Mouse (Mus musculus): Measurements from ENCODE around the gene Gm10985. TPM values are rescaled to one million over a fixed set of nuclear protein-coding genes. Genes with fewer than 3 reads are reported as not detected.

Gene Gm10985
- polyA plus RNA-seq (2014; fragmentation: Nextera tagmentation; extraction: Ambion mirVana), result not detected in 2 replicates

- H3K4me3 ChIP-seq (ENCODE audit: low read depth, low read length), result no peak within 1 kb of the TSS
- WGBS, result 68% methylated on average over 2 of the region's 2 CpGs
- no peak within 1 kb of the TSS for H3K9ac ChIP-seq (replicated peaks; ENCODE audit: low read depth, low read length)
- H3K9me3 ChIP-seq (ENCODE audit: control insufficient read depth, low read depth, low read length), result no peaks in the 10 kb centered on the region
- no peaks in the 10 kb centered on the region for H3K36me3 ChIP-seq (ENCODE audit: control insufficient read depth, insufficient read depth, low read length)
- no peaks in the 10 kb centered on the region for H3K27me3 ChIP-seq (ENCODE audit: control insufficient read depth, insufficient read depth, low read length)
- no peak within 1 kb of the TSS for H3K27ac ChIP-seq (ENCODE audit: low read length)
- no peak for ATAC-seq (ENCODE audit: insufficient number of reproducible peaks, insufficient read depth, low FRiP score, low read depth)
- no peaks in the 10 kb centered on the region for H3K4me1 ChIP-seq (ENCODE audit: control insufficient read depth, insufficient read depth, low read length)
- no peak within 1 kb of the TSS for H3K4me2 ChIP-seq (replicated peaks; ENCODE audit: low read depth, low read length)
These were observed at the start of gene Gm10985 for GRCm38 (mm10) chr3:53844786-53845185. Gm10985 (plus strand) TSS chr3:53845086.

DNA sequence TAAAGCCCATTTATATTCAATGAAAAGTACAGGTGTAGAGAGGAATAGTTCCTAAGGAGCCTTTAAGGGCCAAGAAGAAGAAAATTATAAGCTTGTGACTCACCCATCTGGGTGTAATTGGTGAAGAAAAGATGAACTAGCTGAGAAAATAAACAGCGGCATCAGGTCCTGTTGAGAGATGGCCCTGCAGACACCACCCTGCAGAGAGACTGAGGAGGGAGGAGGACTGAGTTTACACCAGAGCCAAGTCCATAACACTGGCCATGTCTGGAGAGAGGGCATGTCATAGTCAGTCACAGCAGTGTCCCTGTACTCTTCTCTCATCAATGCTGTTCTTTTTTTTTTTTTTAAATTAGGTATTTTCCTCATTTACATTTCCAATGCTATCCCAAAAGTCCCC is 48.0 kb upstream of the Gm10985 start:
- Histone ChIP-seq H3K27ac (ENCODE audit: low read length) (no peak overlapping the region), H3K4me3 (ENCODE audit: low read depth, low read length) (no peak overlapping the region), H3K4me2 (replicated peaks; ENCODE audit: low read depth, low read length) (no peak overlapping the region), H3K27me3 (ENCODE audit: control insufficient read depth, insufficient read depth, low read length) (no peaks in the 10 kb centered on the region), H3K4me1 (ENCODE audit: control insufficient read depth, insufficient read depth, low read length) (no peaks in the 10 kb centered on the region), H3K36me3 (ENCODE audit: control insufficient read depth, insufficient read depth, low read length) (no peaks in the 10 kb centered on the region), H3K9ac (replicated peaks; ENCODE audit: low read depth, low read length) (no peak overlapping the region), H3K9me3 (ENCODE audit: control insufficient read depth, low read depth, low read length) (no peaks in the 10 kb centered on the region)
- WGBS, result 92% methylated on average over 1 of the region's 1 CpGs
- ATAC-seq (ENCODE audit: insufficient number of reproducible peaks, insufficient read depth, low FRiP score, low read depth), result no peak

DNA sequence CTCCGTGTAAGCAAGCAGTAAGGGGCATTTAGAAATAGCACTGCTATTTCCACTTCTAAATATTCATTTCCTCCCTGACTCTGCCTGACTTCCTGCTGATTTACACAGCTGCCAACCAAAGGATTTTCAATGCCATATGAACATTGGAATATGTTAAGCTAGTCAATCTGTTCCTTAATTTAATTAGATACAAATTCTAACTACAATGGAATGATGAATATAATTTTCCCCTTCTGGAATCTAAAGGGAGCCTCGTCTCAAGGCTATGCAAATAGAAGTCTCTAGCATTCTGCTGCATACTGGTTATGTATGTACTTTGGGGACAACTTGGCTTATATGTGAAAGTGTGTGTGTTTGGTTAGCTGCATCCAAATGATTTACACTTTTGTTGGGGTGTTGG is 45.2 kb upstream of the Gm10985 start:
- Histone ChIP-seq H3K27me3 (ENCODE audit: control insufficient read depth, insufficient read depth, low read length) (no peaks in the 10 kb centered on the region), H3K27ac (ENCODE audit: low read length) (no peak overlapping the region), H3K36me3 (ENCODE audit: control insufficient read depth, insufficient read depth, low read length) (no peaks in the 10 kb centered on the region), H3K4me1 (ENCODE audit: control insufficient read depth, insufficient read depth, low read length) (no peaks in the 10 kb centered on the region), H3K9me3 (ENCODE audit: control insufficient read depth, low read depth, low read length) (no peaks in the 10 kb centered on the region), H3K9ac (replicated peaks; ENCODE audit: low read depth, low read length) (no peak overlapping the region), H3K4me2 (replicated peaks; ENCODE audit: low read depth, low read length) (no peak overlapping the region), H3K4me3 (ENCODE audit: low read depth, low read length) (no peak overlapping the region)
- no peak for ATAC-seq (ENCODE audit: insufficient number of reproducible peaks, insufficient read depth, low FRiP score, low read depth)
- WGBS, result 68% methylated on average over 2 of the region's 2 CpGs

DNA sequence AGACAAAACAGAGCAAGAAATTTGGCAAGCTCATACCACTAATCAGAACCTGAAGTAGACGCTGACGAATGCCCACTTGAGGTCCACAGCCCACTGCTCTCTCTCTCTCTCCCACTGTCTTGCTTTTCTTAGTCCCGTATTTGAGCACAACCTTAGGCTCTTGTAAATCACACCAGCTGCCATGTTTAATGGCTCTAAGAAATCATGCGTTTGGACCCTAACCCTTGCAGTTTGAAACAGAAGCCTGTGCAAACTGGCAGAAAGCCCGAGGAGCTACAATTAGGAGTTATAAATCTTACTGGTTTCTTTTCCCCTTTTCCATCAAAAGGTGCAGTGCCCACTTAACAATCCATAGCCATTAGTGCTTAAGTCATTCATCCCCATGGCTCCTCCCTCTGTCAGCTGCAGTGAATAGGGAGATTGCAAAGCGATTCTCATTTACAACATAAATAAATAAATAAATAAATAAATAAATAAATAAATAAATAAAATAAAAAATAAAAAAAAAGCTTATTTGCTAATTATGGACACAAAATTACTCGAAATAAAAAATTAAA is 31.4 kb upstream of the Gm10985 start:
- Histone ChIP-seq H3K27ac (ENCODE audit: low read length) (no peak overlapping the region), H3K4me1 (ENCODE audit: control insufficient read depth, insufficient read depth, low read length) (no peaks in the 10 kb centered on the region), H3K36me3 (ENCODE audit: control insufficient read depth, insufficient read depth, low read length) (no peaks in the 10 kb centered on the region), H3K4me2 (replicated peaks; ENCODE audit: low read depth, low read length) (no peak overlapping the region), H3K9me3 (ENCODE audit: control insufficient read depth, low read depth, low read length) (no peaks in the 10 kb centered on the region), H3K4me3 (ENCODE audit: low read depth, low read length) (no peak overlapping the region), H3K9ac (replicated peaks; ENCODE audit: low read depth, low read length) (no peak overlapping the region), H3K27me3 (ENCODE audit: control insufficient read depth, insufficient read depth, low read length) (no peaks in the 10 kb centered on the region)
- WGBS, result 54% methylated on average over 7 of the region's 7 CpGs
- ATAC-seq (ENCODE audit: insufficient number of reproducible peaks, insufficient read depth, low FRiP score, low read depth), result no peak

- ATAC-seq (ENCODE audit: insufficient number of reproducible peaks, insufficient read depth, low FRiP score, low read depth), result no peak
- no peaks in the 10 kb centered on the region for H3K4me1 ChIP-seq (ENCODE audit: control insufficient read depth, insufficient read depth, low read length)
- no peaks in the 10 kb centered on the region for H3K27me3 ChIP-seq (ENCODE audit: control insufficient read depth, insufficient read depth, low read length)
- WGBS, result 72% methylated on average over 2 of the region's 2 CpGs
- no peaks in the 10 kb centered on the region for H3K9me3 ChIP-seq (ENCODE audit: control insufficient read depth, low read depth, low read length)
- H3K4me3 ChIP-seq (ENCODE audit: low read depth, low read length), result no peak overlapping the region
- H3K27ac ChIP-seq (ENCODE audit: low read length), result no peak overlapping the region
- H3K9ac ChIP-seq (replicated peaks; ENCODE audit: low read depth, low read length), result no peak overlapping the region
- H3K36me3 ChIP-seq (ENCODE audit: control insufficient read depth, insufficient read depth, low read length), result no peaks in the 10 kb centered on the region
- no peak overlapping the region for H3K4me2 ChIP-seq (replicated peaks; ENCODE audit: low read depth, low read length)
These were observed 10.6 kb upstream of the Gm10985 start for GRCm38 (mm10) chr3:53834238-53834637.

- H3K9ac ChIP-seq (replicated peaks; ENCODE audit: low read depth, low read length), result no peak overlapping the region
- H3K4me1 ChIP-seq (ENCODE audit: control insufficient read depth, insufficient read depth, low read length), result no peaks in the 10 kb centered on the region
- no peak overlapping the region for H3K4me3 ChIP-seq (ENCODE audit: low read depth, low read length)
- H3K9me3 ChIP-seq (ENCODE audit: control insufficient read depth, low read depth, low read length), result no peaks in the 10 kb centered on the region
- no peak for ATAC-seq (ENCODE audit: insufficient number of reproducible peaks, insufficient read depth, low FRiP score, low read depth)
- H3K27ac ChIP-seq (ENCODE audit: low read length), result no peak overlapping the region
- H3K4me2 ChIP-seq (replicated peaks; ENCODE audit: low read depth, low read length), result no peak overlapping the region
- no peaks in the 10 kb centered on the region for H3K27me3 ChIP-seq (ENCODE audit: control insufficient read depth, insufficient read depth, low read length)
- no peaks in the 10 kb centered on the region for H3K36me3 ChIP-seq (ENCODE audit: control insufficient read depth, insufficient read depth, low read length)
- WGBS, result 63% methylated on average over 7 of the region's 7 CpGs
These were observed 1.5 kb downstream of the Gm10985 start for GRCm38 (mm10) chr3:53846206-53846928.

DNA sequence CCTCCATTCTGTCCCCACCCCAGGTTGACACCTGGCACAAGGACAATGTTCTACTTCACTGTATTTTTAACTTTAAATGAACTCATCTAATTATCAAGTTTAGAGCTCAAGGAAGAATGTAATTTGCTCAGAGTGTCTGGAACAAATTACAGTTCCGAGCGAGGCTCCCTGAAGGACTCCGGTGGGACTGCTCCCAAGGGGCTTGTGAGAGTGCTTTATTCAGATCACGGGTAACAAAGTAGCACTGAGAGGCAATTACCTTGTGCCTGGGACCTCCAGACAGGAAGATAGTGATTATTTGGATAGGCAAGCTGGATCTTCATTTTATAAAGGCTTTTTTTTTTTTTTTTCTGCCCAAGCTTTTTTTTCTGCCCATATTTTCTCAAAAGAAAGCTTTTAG is 2.8 kb downstream of the Gm10985 start:
- no peaks in the 10 kb centered on the region for H3K27me3 ChIP-seq (ENCODE audit: control insufficient read depth, insufficient read depth, low read length)
- no peak overlapping the region for H3K4me3 ChIP-seq (ENCODE audit: low read depth, low read length)
- no peaks in the 10 kb centered on the region for H3K9me3 ChIP-seq (ENCODE audit: control insufficient read depth, low read depth, low read length)
- no peak for ATAC-seq (ENCODE audit: insufficient number of reproducible peaks, insufficient read depth, low FRiP score, low read depth)
- WGBS, result 74% methylated on average over 4 of the region's 4 CpGs
- H3K4me2 ChIP-seq (replicated peaks; ENCODE audit: low read depth, low read length), result no peak overlapping the region
- H3K4me1 ChIP-seq (ENCODE audit: control insufficient read depth, insufficient read depth, low read length), result no peaks in the 10 kb centered on the region
- H3K9ac ChIP-seq (replicated peaks; ENCODE audit: low read depth, low read length), result no peak overlapping the region
- H3K36me3 ChIP-seq (ENCODE audit: control insufficient read depth, insufficient read depth, low read length), result no peaks in the 10 kb centered on the region
- no peak overlapping the region for H3K27ac ChIP-seq (ENCODE audit: low read length)

DNA sequence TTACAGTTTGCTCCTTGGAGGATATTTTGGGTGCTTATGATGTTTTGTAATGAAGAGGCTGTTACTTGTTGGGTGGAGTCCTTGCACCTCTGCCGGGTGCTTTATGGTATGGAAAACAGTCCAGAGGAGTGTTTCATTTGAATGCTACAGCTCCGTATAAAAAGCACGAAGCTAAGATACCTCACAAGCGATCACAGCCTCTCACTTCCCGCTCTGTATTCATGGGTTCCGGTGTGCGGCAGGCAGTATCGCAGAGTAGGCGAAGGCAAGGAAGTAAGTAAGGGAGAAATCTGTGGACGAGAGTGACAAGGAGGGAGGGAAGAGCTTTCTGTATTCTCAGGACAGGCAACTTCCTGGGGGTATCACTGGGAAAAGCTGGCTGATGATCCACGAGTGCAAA is 3.4 kb downstream of the Gm10985 start:
- 80% methylated on average over 11 of the region's 11 CpGs for WGBS
- H3K4me2 ChIP-seq (replicated peaks; ENCODE audit: low read depth, low read length), result no peak overlapping the region
- no peak overlapping the region for H3K9ac ChIP-seq (replicated peaks; ENCODE audit: low read depth, low read length)
- H3K27me3 ChIP-seq (ENCODE audit: control insufficient read depth, insufficient read depth, low read length), result no peaks in the 10 kb centered on the region
- H3K9me3 ChIP-seq (ENCODE audit: control insufficient read depth, low read depth, low read length), result no peaks in the 10 kb centered on the region
- H3K27ac ChIP-seq (ENCODE audit: low read length), result no peak overlapping the region
- H3K36me3 ChIP-seq (ENCODE audit: control insufficient read depth, insufficient read depth, low read length), result no peaks in the 10 kb centered on the region
- no peak overlapping the region for H3K4me3 ChIP-seq (ENCODE audit: low read depth, low read length)
- ATAC-seq (ENCODE audit: insufficient number of reproducible peaks, insufficient read depth, low FRiP score, low read depth), result no peak
- no peaks in the 10 kb centered on the region for H3K4me1 ChIP-seq (ENCODE audit: control insufficient read depth, insufficient read depth, low read length)

- H3K4me2 ChIP-seq (replicated peaks; ENCODE audit: low read depth, low read length), result no peak overlapping the region
- no peaks in the 10 kb centered on the region for H3K27me3 ChIP-seq (ENCODE audit: control insufficient read depth, insufficient read depth, low read length)
- no peak overlapping the region for H3K4me3 ChIP-seq (ENCODE audit: low read depth, low read length)
- H3K9ac ChIP-seq (replicated peaks; ENCODE audit: low read depth, low read length), result no peak overlapping the region
- H3K36me3 ChIP-seq (ENCODE audit: control insufficient read depth, insufficient read depth, low read length), result peaks cover 7% of the 10 kb centered on the region; the same call in 1 of the 2 replicates
- ATAC-seq (ENCODE audit: insufficient number of reproducible peaks, insufficient read depth, low FRiP score, low read depth), result no peak
- H3K27ac ChIP-seq (ENCODE audit: low read length), result no peak overlapping the region
- H3K4me1 ChIP-seq (ENCODE audit: control insufficient read depth, insufficient read depth, low read length), result no peaks in the 10 kb centered on the region
- no peaks in the 10 kb centered on the region for H3K9me3 ChIP-seq (ENCODE audit: control insufficient read depth, low read depth, low read length)
- 86% methylated on average over 4 of the region's 4 CpGs for WGBS
These were observed 9.4 kb downstream of the Gm10985 start for GRCm38 (mm10) chr3:53854261-53854660.
